Mouse (Mus musculus): Measurements from ENCODE around the gene Rwdd2b.

GRCm38 (mm10) chr16:87455180-87455611 is 14.8 kb upstream of the Rwdd2b start:
- TF ChIP-seq GATA1 (IDR thresholded peaks at IDR 0.05; ENCODE audit: borderline replicate concordance, low read length) (no peak), FLI1 (IDR thresholded peaks at IDR 0.05; ENCODE audit: low read length) (no peak)
